Mouse (Mus musculus) cerebellum, adult 2 months (tissue): ENCODE measurements around the gene Atxn1. TPM values are rescaled to one million over a fixed set of nuclear protein-coding genes. Genes with fewer than 3 reads are reported as not detected.
A peak's percentile ranks its signal among the peaks of the same experiment; 100 is the strongest.

Source experiments
- DNase-seq, 2 experiments: peaks; one replicate each; pipeline ENCODE4 v3.0.0; 2021
- H3K27ac ChIP-seq: fragments of 200-500 bp; 2 replicates; pipeline ENCODE4 v1.5.1; 2012; ENCODE audit warnings: low read length, control low read depth, inconsistent platforms; ENCODE audit not compliant: insufficient read depth
- H3K27me3 ChIP-seq: fragments of 200-500 bp; 2 replicates; pipeline ENCODE4 v1.6.1; 2012; ENCODE audit warnings: inconsistent platforms, mild to moderate bottlenecking, low read length, moderate library complexity; ENCODE audit not compliant: control insufficient read depth, insufficient read depth
- H3K4me1 ChIP-seq: fragments of 200-500 bp; 2 replicates; pipeline ENCODE4 v1.6.1; 2011; ENCODE audit warnings: low read length; ENCODE audit not compliant: control insufficient read depth, insufficient read depth
- H3K4me3 ChIP-seq: fragments of 200-500 bp; replicated peaks from 2 replicates; pipeline ENCODE3; 2011; ENCODE audit warnings: mild to moderate bottlenecking, low read depth, low read length, control low read depth; ENCODE audit not compliant: insufficient read depth
- CTCF ChIP-seq: fragments of 200-500 bp; IDR thresholded peaks from 2 replicates; pipeline ENCODE4 v1.5.1; 2011; ENCODE audit warnings: low read depth, mild to moderate bottlenecking, control low read depth, low read length, moderate library complexity, borderline replicate concordance; ENCODE audit not compliant: insufficient read depth
- POLR2A ChIP-seq: fragments of 200-500 bp; IDR thresholded peaks from 2 replicates; pipeline ENCODE4 v1.6.1; 2011; ENCODE audit warnings: low read length, control low read depth, borderline replicate concordance; ENCODE audit not compliant: insufficient read depth
- WGBS: fragments of 180-500 bp; shearing (Covaris S2); methylation state at CpG from one replicate; pipeline ENCODE4 v1.1.7; 2018; 5-methylcytosine and 5-hydroxymethylcytosine counted together
- polyA plus RNA-seq: library from polyadenylated mRNA; depleted of rRNA; stranded (reverse); fragments of >200 nt; gene quantifications from 2 replicates; pipeline ENCODE4 v1.2.3, GENCODE M21; 2012

Gene Atxn1
- polyA plus RNA-seq, 1 experiment: 16.9 TPM

DNA sequence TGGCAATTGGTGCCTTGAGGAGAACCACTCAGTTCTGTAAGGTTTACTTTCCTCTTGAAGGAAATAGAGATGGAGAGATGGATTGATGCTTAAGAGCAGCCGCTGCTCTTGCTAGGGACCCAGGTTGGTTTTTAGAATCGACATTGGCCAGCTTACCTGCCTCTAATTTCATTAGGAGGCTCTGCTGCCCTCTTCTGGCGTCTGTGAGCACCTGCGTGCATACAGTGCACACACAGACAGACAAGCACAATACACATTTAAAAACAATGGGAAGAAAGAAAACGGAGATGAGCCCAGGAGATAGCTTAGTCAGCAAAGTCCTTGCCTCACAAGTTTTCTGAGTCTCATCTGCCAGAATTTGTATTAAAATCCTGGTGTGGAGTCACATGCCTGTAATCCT is 381.7 kb downstream of the Atxn1 start:
- no peak for DNase-seq
- Histone ChIP-seq H3K27me3 (no peaks in the 10 kb centered on the region; the same call in 1 of the 2 replicates), H3K4me1 (no peaks in the 10 kb centered on the region; the same call in 1 of the 2 replicates), H3K27ac (no peak overlapping the region), H3K4me3 (no peak overlapping the region)
- no peak for TF ChIP-seq POLR2A
- TF ChIP-seq CTCF: no peak
- WGBS: 91% methylated on average over 5 of the region's 5 CpGs

DNA sequence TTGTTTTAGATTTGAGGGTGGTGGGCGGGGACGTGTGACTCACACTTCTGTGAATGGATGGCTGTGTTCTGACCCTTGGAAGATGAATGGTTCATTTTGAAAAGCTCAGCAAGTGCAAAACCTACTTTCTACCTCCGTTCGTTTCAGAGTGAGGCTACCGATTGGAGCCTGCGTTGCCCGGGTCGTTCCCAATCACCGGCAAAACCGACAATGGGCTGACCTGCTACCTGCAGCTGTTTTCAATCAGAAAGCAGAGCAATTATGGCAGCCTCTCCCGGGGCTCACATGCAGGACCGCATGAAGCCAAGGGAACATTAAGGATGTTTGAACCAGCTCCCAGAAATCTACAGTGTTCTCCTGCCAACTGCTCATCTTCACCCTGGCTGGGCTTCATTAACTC is 382.5 kb downstream of the Atxn1 start:
- DNase-seq: no peak
- no peak overlapping the region for H3K27ac ChIP-seq
- WGBS: 55% methylated on average over 12 of the region's 12 CpGs

DNA sequence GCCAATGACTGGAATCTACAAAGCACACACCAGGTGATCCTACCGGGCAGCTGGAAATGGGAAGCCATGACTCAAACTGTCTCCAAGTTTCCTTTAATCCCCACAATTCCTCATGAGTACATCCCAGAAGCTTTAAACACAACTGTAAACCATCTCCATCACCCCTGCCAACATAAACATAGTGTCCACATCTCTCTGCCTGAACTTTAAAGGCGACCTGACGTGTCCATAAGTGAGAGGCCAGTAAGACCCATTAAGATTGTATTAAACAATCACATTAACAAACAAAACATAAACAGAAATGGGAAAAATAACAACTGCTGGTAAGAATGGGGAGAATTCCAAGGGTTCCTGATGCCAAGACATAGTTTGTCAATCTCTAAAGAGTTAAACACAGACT is 385.1 kb downstream of the Atxn1 start:
- no peak overlapping the region for H3K4me3 ChIP-seq
- no peaks in the 10 kb centered on the region; the same call in 1 of the 2 replicates for H3K27me3 ChIP-seq
- no peak for TF ChIP-seq POLR2A
- no peak for TF ChIP-seq CTCF
- DNase-seq: no peak
- no peak overlapping the region for H3K27ac ChIP-seq
- no peaks in the 10 kb centered on the region; the same call in 1 of the 2 replicates for H3K4me1 ChIP-seq
- 87% methylated on average over 3 of the region's 3 CpGs for WGBS

More for the DNA sequence above, 382.5 kb downstream of the Atxn1 start:
- Histone ChIP-seq H3K4me3 (no peak overlapping the region), H3K27me3 (no peaks in the 10 kb centered on the region; the same call in 1 of the 2 replicates), H3K4me1 (no peaks in the 10 kb centered on the region; the same call in 1 of the 2 replicates)
- TF ChIP-seq CTCF: no peak
- no peak for TF ChIP-seq POLR2A

DNA sequence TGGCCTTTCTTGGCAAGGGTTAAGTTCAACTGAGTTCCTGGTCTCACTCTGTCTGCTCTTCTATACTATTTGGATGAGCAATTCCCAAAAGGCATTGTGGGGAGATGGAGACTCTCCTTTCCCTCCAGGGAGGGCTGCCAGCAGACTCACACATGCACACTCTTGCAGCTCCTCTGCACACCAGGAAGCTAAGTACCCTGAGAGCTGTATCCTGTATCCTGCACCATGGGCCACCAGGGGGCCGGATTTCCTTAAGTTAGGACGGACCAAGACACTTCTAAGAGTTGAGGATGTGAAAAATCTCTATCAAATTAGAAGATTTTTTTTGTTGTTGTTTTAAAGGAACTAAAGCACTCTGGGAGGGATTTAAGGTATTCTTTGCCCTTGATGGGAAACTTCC is 387.0 kb downstream of the Atxn1 start:
- TF ChIP-seq CTCF: no peak
- TF ChIP-seq POLR2A: no peak
- Histone ChIP-seq H3K4me3 (no peak overlapping the region), H3K27me3 (no peaks in the 10 kb centered on the region; the same call in 1 of the 2 replicates), H3K4me1 (no peaks in the 10 kb centered on the region; the same call in 1 of the 2 replicates), H3K27ac (no peak overlapping the region)
- DNase-seq: no peak
- 74% methylated on average over 2 of the region's 2 CpGs for WGBS

DNA sequence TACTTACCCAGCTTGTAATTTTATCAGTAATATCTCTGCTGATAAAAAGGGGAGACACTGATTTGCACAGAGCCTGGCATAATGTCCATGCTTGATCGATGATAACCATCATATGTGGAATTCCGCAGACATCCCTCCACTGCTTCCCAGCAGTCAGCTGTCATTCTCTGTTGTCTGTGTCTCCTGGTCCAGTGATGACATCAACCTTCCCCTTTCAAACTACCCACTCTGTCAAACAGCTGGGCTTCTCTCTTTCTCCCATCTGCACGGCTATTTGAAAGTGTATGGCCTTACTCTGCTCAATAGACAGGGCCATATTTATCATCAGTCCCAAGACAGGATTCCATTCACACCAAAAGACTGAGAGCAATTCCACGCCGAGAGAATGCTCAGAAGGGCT is 387.4 kb downstream of the Atxn1 start:
- DNase-seq: no peak
- no peaks in the 10 kb centered on the region; the same call in 1 of the 2 replicates for H3K27me3 ChIP-seq
- H3K27ac ChIP-seq: no peak overlapping the region
- TF ChIP-seq CTCF (no peak), POLR2A (no peak)
- H3K4me3 ChIP-seq: no peak overlapping the region
- 79% methylated on average over 5 of the region's 5 CpGs for WGBS
- H3K4me1 ChIP-seq: no peaks in the 10 kb centered on the region; the same call in 1 of the 2 replicates

DNA sequence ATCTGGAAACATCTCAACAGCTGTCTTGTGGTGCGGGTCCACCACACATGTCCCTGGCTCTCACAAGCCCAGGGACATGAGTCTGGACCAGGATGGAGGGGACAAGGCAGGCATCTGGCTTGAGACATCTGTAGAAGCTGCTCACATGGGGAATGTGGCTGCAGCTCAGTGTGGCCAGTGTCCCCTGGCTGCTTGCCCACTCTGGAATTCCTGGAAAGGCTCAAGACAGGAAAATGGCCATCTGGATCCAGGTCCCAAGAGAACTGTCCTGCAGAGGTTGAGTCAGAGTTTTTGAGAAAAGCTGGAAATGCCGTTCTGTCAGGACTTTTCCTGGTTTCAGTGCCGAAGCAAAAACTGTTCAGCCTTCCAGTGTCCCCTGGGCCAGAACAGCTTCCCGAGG is 388.6 kb downstream of the Atxn1 start:
- Histone ChIP-seq H3K4me1 (no peaks in the 10 kb centered on the region), H3K27me3 (no peaks in the 10 kb centered on the region; the same call in 1 of the 2 replicates), H3K4me3 (no peak overlapping the region), H3K27ac (no peak overlapping the region)
- 30% methylated on average over 4 of the region's 4 CpGs for WGBS
- no peak for TF ChIP-seq CTCF
- TF ChIP-seq POLR2A: no peak
- peak in 1 of 2 experiments; percentile 29 for DNase-seq

DNA sequence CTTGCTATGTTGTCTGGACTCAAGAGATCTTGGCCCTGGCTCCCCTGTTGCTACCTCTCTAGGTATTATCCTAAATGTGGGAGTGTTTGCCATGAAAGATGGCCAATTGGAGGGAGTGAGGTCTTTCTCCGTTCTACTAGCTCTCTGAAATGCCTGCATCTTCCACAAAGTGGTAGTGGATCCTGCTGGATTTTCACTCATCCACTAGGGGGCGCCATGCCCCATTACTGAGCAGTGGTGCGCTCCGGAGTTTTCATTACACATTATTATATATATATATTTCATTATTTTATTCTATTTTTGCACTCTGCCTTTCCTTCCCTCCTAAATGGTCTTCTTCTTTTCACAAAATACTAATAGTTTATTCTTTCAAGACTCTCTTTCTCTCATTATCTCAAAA is 392.0 kb downstream of the Atxn1 start:
- Histone ChIP-seq H3K4me1 (peaks cover 9% of the 10 kb centered on the region), H3K27me3 (no peaks in the 10 kb centered on the region), H3K27ac (no peak overlapping the region), H3K4me3 (no peak overlapping the region)
- peak; percentile 56 to 60 for DNase-seq
- peak; percentile 70 for TF ChIP-seq CTCF
- TF ChIP-seq POLR2A: no peak
- 21% methylated on average over 4 of the region's 4 CpGs for WGBS

DNA sequence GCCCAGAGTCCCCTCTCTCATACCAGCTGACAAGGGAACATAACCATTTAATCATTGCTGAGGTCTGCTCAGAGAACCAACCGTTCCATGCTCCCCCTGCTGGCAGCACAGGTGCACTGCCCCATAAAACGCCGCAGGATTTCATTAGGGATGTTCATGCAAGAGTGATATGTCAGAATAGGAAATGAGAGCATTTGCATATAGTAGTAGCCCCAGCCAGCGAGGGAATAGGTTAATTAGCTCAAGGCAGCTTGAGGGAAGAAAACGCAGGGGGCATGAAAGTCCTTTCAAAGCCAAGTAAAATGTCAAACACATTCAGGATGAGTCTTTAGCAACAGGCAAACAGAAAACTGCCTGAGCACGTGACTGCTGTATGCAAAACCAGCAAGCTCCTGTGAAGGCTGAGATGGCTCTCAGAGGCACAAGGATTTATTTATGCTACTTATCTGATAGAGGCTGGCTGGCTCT is 393.0 kb downstream of the Atxn1 start:
- H3K4me3 ChIP-seq: no peak overlapping the region
- DNase-seq: peak; percentile 80 to 89
- TF ChIP-seq CTCF (peak; percentile 88), POLR2A (no peak)
- H3K4me1 ChIP-seq: peaks cover 9% of the 10 kb centered on the region
- 5% methylated on average over 6 of the region's 6 CpGs for WGBS
- H3K27me3 ChIP-seq: no peaks in the 10 kb centered on the region
- no peak overlapping the region for H3K27ac ChIP-seq

DNA sequence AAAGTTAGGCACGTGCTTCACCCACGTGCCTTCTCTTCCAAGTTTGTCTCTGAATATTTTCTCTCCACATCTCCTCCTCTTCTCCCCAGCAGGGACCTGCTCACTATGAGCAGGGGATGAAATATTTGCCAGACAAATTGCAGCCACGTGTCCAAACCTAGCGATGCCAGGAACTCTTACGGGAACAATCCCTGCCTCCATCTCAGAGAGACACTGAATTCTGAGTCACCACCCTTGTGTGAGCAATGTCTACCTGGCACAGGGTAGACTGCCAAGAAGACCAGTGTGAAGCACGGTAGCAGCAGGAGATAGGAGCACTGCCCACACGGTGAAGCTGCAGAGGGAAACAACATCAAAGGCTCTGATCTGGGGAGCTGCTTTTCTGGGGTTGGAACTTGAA is 394.9 kb downstream of the Atxn1 start:
- Histone ChIP-seq H3K4me3 (no peak overlapping the region), H3K4me1 (peaks cover 9% of the 10 kb centered on the region), H3K27ac (no peak overlapping the region), H3K27me3 (no peaks in the 10 kb centered on the region)
- no peak for TF ChIP-seq CTCF
- TF ChIP-seq POLR2A: no peak
- DNase-seq: peak; percentile 69 to 89
- WGBS: 8% methylated on average over 7 of the region's 7 CpGs
